Mouse (Mus musculus): ENCODE results near the gene Ppp1r3g.
A peak's percentile ranks its signal among the peaks of the same experiment; 100 is the strongest.
"Not testable (repeated sequence)": the region's sequence is repeated elsewhere in the genome, so short reads cannot be mapped to it uniquely, and the experiment has no call there.

The Ppp1r3g gene

GRCm38 (mm10) chr13:35958539-35958938 lies at the start of gene Ppp1r3g:
Gene Ppp1r3g, plus strand, starts transcription at chr13:35958839.
- no peak for DNase-seq

- no peak for DNase-seq
Observed at GRCm38 (mm10) chr13:35911476-35911875, 47.2 kb upstream of the Ppp1r3g start.

DNA sequence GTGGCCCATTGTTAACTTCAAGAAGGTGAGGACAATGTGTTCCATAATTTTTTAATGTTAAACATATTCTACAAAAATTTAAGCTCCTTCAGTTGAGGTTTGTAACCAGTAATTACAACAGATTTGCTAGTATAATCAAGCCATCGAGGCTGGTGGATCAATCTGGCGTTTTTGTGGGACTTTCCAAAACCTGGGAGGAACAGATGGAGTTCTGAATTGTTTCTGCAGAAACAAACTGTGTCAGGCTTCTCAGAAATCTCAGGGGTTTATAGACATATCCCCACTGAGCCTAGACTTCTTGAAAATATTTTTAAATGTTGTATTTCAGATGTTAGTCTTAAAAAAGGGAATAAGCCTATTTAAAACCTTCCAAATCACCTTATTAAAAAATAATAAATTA lies 20.6 kb upstream of the Ppp1r3g start:
- DNase-seq = no peak

GRCm38 (mm10) chr13:35939871-35940665 lies 18.6 kb upstream of the Ppp1r3g start:
- DNase-seq = no peak

DNA sequence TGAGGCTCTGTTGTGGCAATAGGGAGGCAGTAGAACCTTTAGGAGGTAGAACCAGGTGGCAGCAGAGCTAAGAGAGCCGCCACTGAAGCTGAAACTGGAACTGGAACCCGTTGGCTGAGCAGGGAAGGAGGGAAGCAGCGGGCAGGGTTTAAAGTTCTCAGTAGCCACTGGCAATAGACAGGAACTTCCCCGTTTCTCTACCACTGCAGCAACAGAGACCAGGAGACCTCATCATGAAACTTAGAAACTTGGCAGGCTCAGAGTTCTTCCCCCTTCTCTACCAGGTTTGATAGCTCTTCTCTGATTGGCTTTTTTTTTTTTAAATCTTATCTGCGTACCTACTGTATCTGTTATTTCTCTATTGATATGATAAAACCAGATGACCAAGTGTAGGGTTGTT lies 17.7 kb upstream of the Ppp1r3g start:
- no peak for DNase-seq

DNA sequence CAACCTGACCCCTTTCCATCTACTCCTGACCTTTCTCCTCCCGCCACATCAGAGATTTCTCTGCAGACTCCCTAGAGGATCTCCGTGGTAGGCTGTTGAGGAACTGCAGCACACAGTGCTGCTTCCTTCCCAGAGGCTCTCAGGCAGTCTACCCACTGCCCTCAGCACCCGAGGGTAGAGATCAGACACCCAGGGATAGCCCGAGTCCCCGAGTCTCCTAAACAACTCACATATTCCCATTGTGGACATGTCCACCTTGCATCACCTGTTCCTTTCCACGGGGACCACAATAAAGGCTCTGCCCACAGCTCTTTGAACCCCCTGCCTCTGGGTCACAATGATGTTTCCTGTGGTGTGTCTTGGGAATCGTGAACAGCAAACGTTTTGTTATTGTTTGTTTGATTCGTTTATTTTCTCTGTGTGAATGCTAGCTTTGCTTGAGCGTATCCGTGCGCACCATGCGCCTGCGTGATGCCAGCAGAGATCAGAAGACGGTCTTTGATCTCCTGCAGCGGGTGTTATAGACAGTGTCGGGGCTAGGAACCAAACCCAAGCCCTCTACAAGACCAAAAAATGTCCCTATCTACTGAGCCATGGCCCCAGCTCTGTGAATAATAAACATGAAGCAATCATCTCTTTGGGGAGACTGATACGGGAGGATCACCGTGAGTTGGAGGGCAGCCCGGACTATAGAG lies 11.8 kb upstream of the Ppp1r3g start:
- no peak for DNase-seq

- peak; percentile 65 for DNase-seq
Observed at GRCm38 (mm10) chr13:35947354-35948000, 11.2 kb upstream of the Ppp1r3g start.

- DNase-seq = no peak
Observed at GRCm38 (mm10) chr13:35949814-35950455, 8.7 kb upstream of the Ppp1r3g start.

GRCm38 (mm10) chr13:35959391-35960067 lies 890 bp downstream of the Ppp1r3g start:
- DNase-seq = no peak

DNA sequence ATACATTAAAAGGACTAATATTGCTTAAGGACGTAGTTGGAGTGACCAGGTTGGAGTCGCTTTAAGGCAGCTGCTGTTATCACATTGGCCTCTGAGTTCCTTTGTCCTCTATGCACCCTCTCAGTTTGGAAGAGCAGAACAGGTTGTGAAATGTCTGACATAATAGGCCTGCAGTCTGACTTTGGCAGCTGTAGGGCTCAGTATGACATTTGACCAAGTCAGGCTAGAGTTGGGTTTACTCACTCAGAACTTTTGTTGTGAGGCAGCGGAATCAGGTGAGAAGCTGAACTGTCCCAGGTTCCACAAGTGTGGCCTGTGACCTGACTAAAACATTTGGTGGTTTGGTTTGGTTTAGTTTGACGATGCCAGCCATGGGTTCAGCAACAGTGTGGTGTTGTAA lies 4.9 kb downstream of the Ppp1r3g start:
- DNase-seq = no peak

- no peak for DNase-seq
Observed at GRCm38 (mm10) chr13:35967690-35968089, 9.1 kb downstream of the Ppp1r3g start.

- no peak for DNase-seq
Observed at GRCm38 (mm10) chr13:35968131-35968718, 9.6 kb downstream of the Ppp1r3g start.

DNA sequence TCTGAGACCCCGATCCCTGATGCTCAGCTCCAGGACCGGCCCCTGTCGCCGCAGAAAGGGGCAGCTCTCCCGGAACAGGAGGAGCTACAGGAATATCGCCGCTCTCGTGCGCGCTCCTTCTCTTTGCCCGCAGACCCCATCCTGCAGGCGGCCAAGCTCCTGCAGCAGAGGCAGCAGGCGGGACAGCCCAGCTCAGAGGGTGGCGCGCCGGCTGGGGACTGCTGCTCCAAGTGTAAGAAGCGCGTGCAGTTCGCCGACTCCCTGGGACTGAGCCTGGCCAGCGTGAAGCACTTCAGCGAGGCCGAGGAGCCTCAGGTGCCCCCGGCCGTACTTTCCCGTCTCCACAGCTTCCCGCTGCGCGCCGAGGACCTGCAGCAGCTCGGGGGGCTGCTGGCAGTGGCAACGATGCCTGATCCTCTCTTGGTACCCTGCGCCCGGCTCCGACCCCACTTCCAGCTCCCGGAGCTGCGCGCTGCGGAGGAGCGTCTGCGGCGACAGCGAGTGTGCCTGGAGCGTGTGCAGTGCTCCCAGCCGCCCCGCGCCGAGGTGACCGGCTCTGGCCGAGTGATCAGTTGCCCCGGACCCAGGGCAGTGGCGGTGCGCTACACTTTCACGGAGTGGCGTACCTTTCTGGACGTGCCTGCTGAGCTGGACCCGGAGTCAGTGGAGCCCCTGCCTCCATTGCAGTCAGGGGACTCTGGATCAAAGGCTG lies 10.2 kb downstream of the Ppp1r3g start:
- peak; percentile 11 for DNase-seq

GRCm38 (mm10) chr13:35969431-35969721 lies 10.7 kb downstream of the Ppp1r3g start:
- no peak for DNase-seq

- DNase-seq = no peak
Observed at GRCm38 (mm10) chr13:35969829-35970228, 11.2 kb downstream of the Ppp1r3g start.

DNA sequence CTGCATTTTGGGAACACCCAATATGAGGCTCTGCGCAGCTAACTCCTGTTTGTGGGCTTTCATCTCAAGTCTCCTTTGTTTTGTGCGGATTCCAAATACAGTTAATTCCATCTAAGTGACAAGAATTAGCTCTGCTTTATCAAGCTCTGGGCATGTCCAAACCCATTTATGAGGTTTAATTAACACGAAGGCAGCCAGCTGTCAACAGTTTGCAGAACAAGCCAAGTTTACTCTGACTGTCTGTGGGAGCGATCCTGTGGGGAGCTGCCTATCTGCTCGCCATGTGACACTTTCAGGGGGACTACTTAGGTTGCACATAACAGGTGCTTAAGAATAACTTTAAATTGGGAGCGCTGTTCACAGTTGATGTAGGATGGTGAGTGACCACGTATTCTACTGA lies 18.3 kb downstream of the Ppp1r3g start:
- no peak for DNase-seq

GRCm38 (mm10) chr13:35980471-35980870 lies 21.8 kb downstream of the Ppp1r3g start:
- no peak for DNase-seq

GRCm38 (mm10) chr13:35982985-35983384 lies 24.3 kb downstream of the Ppp1r3g start:
- DNase-seq = no peak

DNA sequence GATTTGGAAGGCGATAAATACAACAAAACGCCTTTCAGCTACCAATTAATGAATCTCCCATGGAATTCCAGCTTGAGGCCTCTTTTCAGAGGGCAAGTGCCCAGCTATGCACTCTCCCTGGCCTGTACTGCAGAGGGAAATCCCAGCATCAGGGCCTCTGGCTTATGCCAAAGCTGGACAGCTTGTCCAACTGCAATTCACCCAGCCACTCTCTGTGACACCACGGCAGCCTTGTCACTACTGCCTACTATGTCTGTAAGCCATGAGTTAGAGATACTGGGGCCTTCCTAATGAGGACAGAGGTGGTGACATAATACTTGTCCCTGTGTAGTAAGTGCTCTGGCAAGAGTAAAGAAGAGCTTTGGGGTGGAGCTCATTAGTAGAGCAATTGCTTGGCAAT lies 30.7 kb downstream of the Ppp1r3g start:
- no peak for DNase-seq

DNA sequence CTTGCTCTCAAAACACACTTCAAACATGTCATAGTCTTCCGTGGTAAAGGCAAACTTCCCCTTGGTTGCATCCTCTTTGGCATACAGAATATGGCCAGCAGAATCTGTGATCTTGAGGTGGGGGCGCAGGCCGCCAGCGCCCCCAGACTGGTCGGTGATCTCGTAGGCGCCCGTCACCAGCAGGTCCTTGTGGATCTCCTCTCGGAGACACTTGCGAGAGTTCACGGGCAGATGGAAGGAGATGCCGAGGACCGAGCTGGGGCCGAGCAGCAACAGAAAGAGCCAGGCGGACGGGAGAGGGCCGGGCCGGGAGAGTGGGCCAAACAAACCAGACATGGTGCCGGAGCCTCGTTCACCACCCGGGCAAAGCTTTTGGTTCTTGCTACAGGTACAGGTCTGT lies 32.5 kb downstream of the Ppp1r3g start:
- not testable (repeated sequence) for DNase-seq

GRCm38 (mm10) chr13:35994067-35994466 lies 35.4 kb downstream of the Ppp1r3g start:
- DNase-seq = no peak

GRCm38 (mm10) chr13:35995231-35995630 lies 36.6 kb downstream of the Ppp1r3g start:
- no peak for DNase-seq
